Mouse (Mus musculus) forebrain, embryonic 11.5 days (tissue): ENCODE data around the gene Nostrin. TPM values are rescaled to one million over a fixed set of nuclear protein-coding genes. Genes with fewer than 3 reads are reported as not detected.

Source experiments
- ATAC-seq: fragments of 200-750 bp; cut with Nextera tagmentation; replicated peaks from 2 replicates; pipeline ENCODE4 v1.8.0; 2017; ENCODE audit warnings: moderate TSS enrichment; ENCODE audit not compliant: low FRiP score
- DNase-seq: peaks from one replicate; pipeline ENCODE4 v3.0.0-alpha.2; 2017; ENCODE audit warnings: low spot score
- H3K27ac ChIP-seq: fragments of 300-500 bp; sonication (generic); 2 replicates; pipeline ENCODE4 v1.5.1; 2014; ENCODE audit warnings: low read depth, low read length
- H3K27me3 ChIP-seq: fragments of 300-500 bp; sonication (generic); 2 replicates; pipeline ENCODE4 v1.6.1; 2014; ENCODE audit warnings: mild to moderate bottlenecking, low read length, mixed read lengths; ENCODE audit not compliant: control insufficient read depth, insufficient read depth
- H3K36me3 ChIP-seq: fragments of 300-500 bp; sonication (generic); 2 replicates; pipeline ENCODE4 v1.6.1; 2014; ENCODE audit warnings: mild to moderate bottlenecking, low read length, moderate library complexity, mixed read lengths; ENCODE audit not compliant: control insufficient read depth, insufficient read depth
- H3K4me1 ChIP-seq: fragments of 300-500 bp; sonication (generic); replicated peaks from 2 replicates; pipeline ENCODE4 v1.6.1; 2014; ENCODE audit warnings: low read length, mixed read lengths; ENCODE audit not compliant: control insufficient read depth, insufficient read depth
- H3K4me2 ChIP-seq: fragments of 300-500 bp; sonication (generic); 2 replicates; pipeline ENCODE4 v1.6.1; 2014; ENCODE audit warnings: low read depth, mild to moderate bottlenecking, low read length, moderate library complexity, mixed read lengths; ENCODE audit not compliant: severe bottlenecking
- H3K4me3 ChIP-seq: fragments of 300-500 bp; sonication (generic); 2 replicates; pipeline ENCODE4 v1.5.1; 2014; ENCODE audit warnings: low read depth, low read length
- H3K9ac ChIP-seq: fragments of 300-500 bp; sonication (generic); 2 replicates; pipeline ENCODE4 v1.6.1; 2014; ENCODE audit warnings: low read length
- H3K9me3 ChIP-seq: fragments of 300-500 bp; sonication (generic); 2 replicates; pipeline ENCODE4 v1.6.1; 2016; ENCODE audit warnings: low read length, mixed read lengths; ENCODE audit not compliant: control insufficient read depth
- WGBS: fragments of 180-500 bp; shearing (Covaris S2); extraction: QIAGEN DNeasy Blood & Tissue Kit; methylation state at CpG from one replicate; pipeline ENCODE4 v1.1.7; 2014; 5-methylcytosine and 5-hydroxymethylcytosine counted together
- polyA plus RNA-seq: library from polyadenylated mRNA; unstranded; fragments of >200 nt; fragmentation: Nextera tagmentation; extraction: Ambion mirVana; gene quantifications from 2 replicates; pipeline ENCODE4 v1.2.1, GENCODE M21; 2014

Nostrin gene
- polyA plus RNA-seq, 1 experiment from 2014 or later, result 1.1 TPM

DNA sequence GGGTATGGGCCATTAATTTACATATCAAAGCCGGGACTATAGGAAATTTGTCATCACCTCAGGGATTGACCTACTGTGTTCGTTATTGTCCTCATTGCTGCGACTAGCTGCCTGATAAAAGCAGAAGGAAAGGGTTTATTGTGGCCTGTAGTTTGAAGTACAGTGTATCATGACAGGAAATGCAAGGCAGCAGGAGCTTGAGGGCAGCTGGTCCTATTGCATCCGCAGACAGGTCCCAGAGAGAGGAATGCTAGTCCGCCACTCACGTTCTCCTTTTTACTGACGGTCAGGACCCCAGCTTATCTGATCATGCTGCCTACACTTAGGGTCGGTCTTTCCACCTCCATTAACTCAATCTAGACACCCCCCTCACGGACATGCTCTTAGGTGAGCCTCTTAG is 663 bp upstream of the Nostrin start:
- DNase-seq (no peak), ATAC-seq (no peak)
- no peaks in the 10 kb centered on the region for H3K36me3 ChIP-seq
- no peaks in the 10 kb centered on the region for H3K9me3 ChIP-seq
- WGBS, result 76% methylated on average over 9 of the region's 9 CpGs
- H3K4me1 ChIP-seq, result no peaks in the 10 kb centered on the region
- no peak overlapping the region for H3K4me3 ChIP-seq
- no peak overlapping the region for H3K9ac ChIP-seq
- no peak overlapping the region for H3K27ac ChIP-seq
- no peak overlapping the region for H3K4me2 ChIP-seq
- no peaks in the 10 kb centered on the region for H3K27me3 ChIP-seq

DNA sequence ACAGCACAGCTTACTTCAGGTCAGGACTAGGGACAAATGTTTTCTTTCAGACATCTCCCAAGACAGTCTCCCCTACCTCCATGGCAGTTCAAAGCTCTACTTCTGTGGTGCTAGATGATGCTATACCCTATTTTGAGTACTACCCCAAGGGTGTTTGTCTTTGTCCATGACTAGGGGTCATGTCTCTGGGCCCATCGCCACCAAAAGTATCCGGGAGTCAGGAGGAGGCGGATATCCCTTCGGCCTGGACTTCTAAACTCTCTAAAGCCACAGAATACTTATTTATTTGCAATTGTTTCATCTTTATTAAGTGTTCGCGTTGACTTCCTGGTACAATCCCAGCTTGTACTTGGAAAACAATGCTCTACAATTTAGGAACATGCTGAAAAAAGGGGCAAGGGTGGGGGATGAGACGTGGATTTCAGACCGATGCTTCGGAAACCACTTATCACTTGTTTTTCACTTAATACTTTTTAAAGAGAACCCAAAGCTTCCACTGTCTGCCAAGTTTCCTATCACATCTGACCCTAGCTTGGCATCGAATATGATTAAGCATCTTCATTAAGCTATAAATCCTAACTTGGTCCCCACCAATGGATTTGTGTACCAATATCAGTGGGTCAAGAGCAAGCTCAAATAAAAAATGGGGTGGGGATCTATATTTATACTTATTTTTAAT is 1.9 kb downstream of the Nostrin start:
- ATAC-seq, result no peak
- Histone ChIP-seq H3K27ac (no peak overlapping the region), H3K36me3 (no peaks in the 10 kb centered on the region)

DNA sequence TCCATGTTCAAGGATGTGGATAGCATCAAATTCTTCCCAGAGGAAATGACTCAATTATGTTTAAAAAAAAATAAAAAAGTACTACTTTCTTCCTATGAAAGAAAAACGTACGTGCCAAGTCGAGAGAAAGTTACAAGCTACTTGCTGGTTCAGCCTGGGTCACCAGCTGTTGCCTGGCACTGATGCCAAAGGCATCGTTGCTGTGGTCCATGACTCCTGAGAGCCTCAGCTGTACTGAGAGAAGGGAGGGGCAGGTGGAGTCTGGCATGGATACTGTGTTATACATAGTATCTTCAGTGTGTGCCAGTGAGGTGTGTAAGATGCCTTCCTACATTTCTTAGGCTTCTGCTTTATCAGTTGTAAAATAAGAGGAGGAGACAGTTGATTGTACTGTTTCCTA is 3.2 kb downstream of the Nostrin start:
- WGBS, result 86% methylated on average over 4 of the region's 4 CpGs
- H3K9ac ChIP-seq, result no peak overlapping the region
- no peak for ATAC-seq
- H3K36me3 ChIP-seq, result no peaks in the 10 kb centered on the region
- DNase-seq, result no peak
- no peak overlapping the region for H3K27ac ChIP-seq
- H3K4me1 ChIP-seq, result no peaks in the 10 kb centered on the region
- H3K9me3 ChIP-seq, result no peaks in the 10 kb centered on the region
- no peak overlapping the region for H3K4me2 ChIP-seq
- H3K27me3 ChIP-seq, result no peaks in the 10 kb centered on the region
- H3K4me3 ChIP-seq, result no peak overlapping the region

More for the DNA sequence above, 1.9 kb downstream of the Nostrin start:
- Histone ChIP-seq H3K4me2 (no peak overlapping the region), H3K4me1 (no peaks in the 10 kb centered on the region), H3K9me3 (no peaks in the 10 kb centered on the region), H3K27me3 (no peaks in the 10 kb centered on the region), H3K9ac (no peak overlapping the region), H3K4me3 (no peak overlapping the region)
- no peak for DNase-seq
- WGBS, result 91% methylated on average over 10 of the region's 10 CpGs

- ATAC-seq (no peak), DNase-seq (no peak)
- no peaks in the 10 kb centered on the region for H3K4me1 ChIP-seq
- 65% methylated on average over 2 of the region's 2 CpGs for WGBS
- no peaks in the 10 kb centered on the region for H3K36me3 ChIP-seq
- no peak overlapping the region for H3K9ac ChIP-seq
- no peaks in the 10 kb centered on the region for H3K27me3 ChIP-seq
- no peak overlapping the region for H3K4me2 ChIP-seq
- no peak overlapping the region for H3K4me3 ChIP-seq
- H3K27ac ChIP-seq, result no peak overlapping the region
- H3K9me3 ChIP-seq, result no peaks in the 10 kb centered on the region
Observed at GRCm38 (mm10) chr2:69140215-69140614, 4.6 kb downstream of the Nostrin start.

DNA sequence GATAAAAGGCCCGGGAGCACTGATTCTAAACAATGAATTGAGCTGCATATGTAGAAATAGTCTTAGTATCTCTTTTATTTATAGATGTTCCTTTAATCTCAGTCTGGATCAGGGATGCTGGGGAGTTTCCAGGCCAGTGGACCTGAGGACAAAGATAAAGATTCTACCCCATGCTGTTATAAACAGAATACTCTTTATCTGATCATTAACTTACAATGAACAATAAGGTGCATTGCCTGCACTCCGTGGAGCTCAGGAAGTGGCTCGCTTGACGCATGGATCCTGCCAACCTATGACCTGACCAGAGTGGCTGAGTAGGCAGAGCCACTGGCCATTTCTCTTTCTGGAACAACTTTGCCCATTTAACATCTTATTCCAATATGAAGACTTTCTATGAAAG is 5.2 kb downstream of the Nostrin start:
- Histone ChIP-seq H3K4me2 (no peak overlapping the region), H3K27ac (no peak overlapping the region), H3K9me3 (no peaks in the 10 kb centered on the region), H3K4me3 (no peak overlapping the region), H3K36me3 (no peaks in the 10 kb centered on the region), H3K27me3 (no peaks in the 10 kb centered on the region), H3K9ac (no peak overlapping the region), H3K4me1 (no peaks in the 10 kb centered on the region)
- 68% methylated on average over 4 of the region's 4 CpGs for WGBS
- DNase-seq (no peak), ATAC-seq (no peak)

- Histone ChIP-seq H3K4me3 (no peak overlapping the region), H3K4me1 (no peaks in the 10 kb centered on the region), H3K27me3 (no peaks in the 10 kb centered on the region), H3K36me3 (no peaks in the 10 kb centered on the region), H3K4me2 (no peak overlapping the region), H3K27ac (no peak overlapping the region), H3K9me3 (no peaks in the 10 kb centered on the region), H3K9ac (no peak overlapping the region)
- WGBS, result 81% methylated on average over 3 of the region's 3 CpGs
- DNase-seq (no peak), ATAC-seq (no peak)
Observed at GRCm38 (mm10) chr2:69148691-69149090, 13.1 kb downstream of the Nostrin start.

DNA sequence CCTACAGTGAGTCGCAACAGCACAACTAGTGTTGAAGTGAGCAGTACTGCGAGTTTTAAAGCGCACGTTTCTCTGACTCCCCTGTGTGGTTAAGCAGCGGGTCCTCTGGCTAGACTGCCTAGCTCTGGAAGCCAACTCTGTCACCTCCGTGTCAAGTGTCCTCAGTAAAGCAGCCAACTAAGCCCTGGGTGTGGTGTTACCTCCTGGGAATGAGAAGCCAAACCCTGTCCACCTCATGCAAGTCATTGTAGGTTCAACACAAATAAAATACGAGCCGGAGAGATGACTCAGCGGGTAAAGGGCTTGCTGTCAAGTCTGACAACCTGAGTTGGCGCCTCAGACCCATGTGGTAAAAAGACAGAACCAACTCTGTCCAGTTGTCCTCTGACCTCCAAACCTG is 13.6 kb downstream of the Nostrin start:
- Histone ChIP-seq H3K4me2 (no peak overlapping the region), H3K9me3 (no peaks in the 10 kb centered on the region), H3K27me3 (no peaks in the 10 kb centered on the region), H3K9ac (no peak overlapping the region), H3K4me3 (no peak overlapping the region), H3K27ac (no peak overlapping the region), H3K4me1 (no peaks in the 10 kb centered on the region), H3K36me3 (no peaks in the 10 kb centered on the region)
- DNase-seq (no peak), ATAC-seq (no peak)
- 91% methylated on average over 10 of the region's 10 CpGs for WGBS

DNA sequence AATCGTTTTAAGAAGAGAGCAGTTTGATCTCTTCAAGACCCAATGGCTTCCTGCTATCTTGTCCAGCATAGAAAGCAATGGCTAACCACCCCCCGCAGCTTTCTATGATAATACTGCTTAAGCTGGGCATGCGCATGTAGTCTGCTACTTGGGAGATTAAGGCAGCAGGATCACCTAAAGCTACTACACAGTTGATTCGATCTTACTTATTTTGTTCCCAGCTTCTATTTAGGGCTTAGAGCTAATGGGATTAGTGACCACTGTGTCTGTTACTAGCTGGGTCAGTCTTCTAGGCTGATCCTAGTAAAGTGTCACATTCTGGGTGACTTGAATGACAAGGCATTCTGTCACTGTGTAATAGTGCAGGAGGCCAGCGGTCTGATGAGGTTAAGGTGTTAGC is 15.2 kb downstream of the Nostrin start:
- ATAC-seq, result no peak
- no peak for DNase-seq
- no peak overlapping the region for H3K4me3 ChIP-seq
- no peak overlapping the region for H3K4me2 ChIP-seq
- 29% methylated on average over 5 of the region's 5 CpGs for WGBS
- H3K27me3 ChIP-seq, result no peaks in the 10 kb centered on the region
- H3K9me3 ChIP-seq, result no peaks in the 10 kb centered on the region
- no peak overlapping the region for H3K9ac ChIP-seq
- no peaks in the 10 kb centered on the region for H3K36me3 ChIP-seq
- H3K4me1 ChIP-seq, result no peaks in the 10 kb centered on the region
- no peak overlapping the region for H3K27ac ChIP-seq

- ATAC-seq, result no peak
- Histone ChIP-seq H3K4me2 (no peak overlapping the region), H3K27me3 (no peaks in the 10 kb centered on the region), H3K9ac (no peak overlapping the region), H3K36me3 (no peaks in the 10 kb centered on the region), H3K9me3 (no peaks in the 10 kb centered on the region), H3K27ac (no peak overlapping the region), H3K4me3 (no peak overlapping the region), H3K4me1 (no peaks in the 10 kb centered on the region)
- no peak for DNase-seq
- WGBS, result 72% methylated on average over 3 of the region's 3 CpGs
Observed at GRCm38 (mm10) chr2:69155861-69156260, 20.3 kb downstream of the Nostrin start.
